Mouse (Mus musculus) embryonic facial prominence, embryonic 12.5 days (tissue): ENCODE data around the gene Polr2j. TPM values are rescaled to one million over a fixed set of nuclear protein-coding genes. Genes with fewer than 3 reads are reported as not detected.
"Not testable (repeated sequence)": the region's sequence is repeated elsewhere in the genome, so short reads cannot be mapped to it uniquely, and the experiment has no call there.

Source experiments
- ATAC-seq: fragments of 200-750 bp; cut with Nextera tagmentation; 2 replicates; pipeline ENCODE4 v1.8.0; 2017; ENCODE audit not compliant: insufficient number of reproducible peaks, insufficient read depth, low FRiP score, low TSS enrichment
- H3K27ac ChIP-seq: fragments of 300-500 bp; sonication (generic); 2 replicates; pipeline ENCODE4 v1.5.1; 2016; ENCODE audit warnings: mild to moderate bottlenecking
- H3K27me3 ChIP-seq: fragments of 300-500 bp; sonication (generic); 2 replicates; pipeline ENCODE4 v1.6.1; 2016; ENCODE audit warnings: mild to moderate bottlenecking, moderate library complexity
- H3K36me3 ChIP-seq: fragments of 300-500 bp; sonication (generic); 2 replicates; pipeline ENCODE4 v1.6.1; 2016; ENCODE audit warnings: mild to moderate bottlenecking
- H3K4me1 ChIP-seq: fragments of 300-500 bp; sonication (generic); 2 replicates; pipeline ENCODE4 v1.6.1; 2016
- H3K4me2 ChIP-seq: fragments of 300-500 bp; sonication (generic); replicated peaks from 2 replicates; pipeline ENCODE4 v1.6.1; 2016; ENCODE audit warnings: mild to moderate bottlenecking, moderate library complexity
- H3K4me3 ChIP-seq: fragments of 300-500 bp; sonication (generic); 2 replicates; pipeline ENCODE4 v1.5.1; 2016; ENCODE audit warnings: mild to moderate bottlenecking
- H3K9ac ChIP-seq: fragments of 300-500 bp; sonication (generic); 2 replicates; pipeline ENCODE4 v1.6.1; 2016; ENCODE audit warnings: mild to moderate bottlenecking, moderate library complexity
- H3K9me3 ChIP-seq: fragments of 300-500 bp; sonication (generic); 2 replicates; pipeline ENCODE4 v1.6.1; 2016; ENCODE audit warnings: mild to moderate bottlenecking, moderate library complexity
- WGBS: fragments of 180-500 bp; shearing (Covaris S2); methylation state at CpG from one replicate; pipeline ENCODE4 v1.1.7; 2016; 5-methylcytosine and 5-hydroxymethylcytosine counted together
- polyA plus RNA-seq: library from polyadenylated mRNA; unstranded; fragments of >200 nt; fragmentation: Nextera tagmentation; extraction: Ambion mirVana; gene quantifications from 2 replicates; pipeline ENCODE4 v1.2.1, GENCODE M21; 2016

The Polr2j gene
- polyA plus RNA-seq, 1 experiment from 2014 or later: 230 TPM

DNA sequence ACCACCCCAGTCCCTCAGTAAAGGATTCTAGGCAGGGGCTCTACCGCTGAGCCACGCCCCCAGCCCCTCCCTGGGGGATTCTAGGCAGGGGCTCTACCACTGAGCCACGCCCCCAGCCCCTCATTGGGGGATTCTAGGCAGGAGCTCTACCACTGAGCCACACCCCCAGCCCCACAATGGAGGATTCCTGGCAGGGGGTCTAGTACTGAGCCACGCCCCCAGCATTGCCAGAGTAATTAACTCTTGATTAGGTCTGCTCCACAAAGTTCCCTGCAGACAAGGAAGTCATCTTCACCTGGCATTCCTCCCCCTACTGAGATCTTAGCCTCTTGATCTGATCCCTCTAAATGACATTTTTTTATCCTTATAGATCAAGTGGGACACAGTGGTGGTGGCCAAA is 2.9 kb upstream of the Polr2j start:
- H3K27ac ChIP-seq, H3K27me3 ChIP-seq, H3K9me3 ChIP-seq, H3K4me3 ChIP-seq, H3K4me2 ChIP-seq, H3K9ac ChIP-seq, ATAC-seq, H3K36me3 ChIP-seq: not testable (repeated sequence)
- 38% methylated on average over 4 of the region's 4 CpGs for WGBS
- peaks cover 17% of the 10 kb centered on the region for H3K4me1 ChIP-seq

DNA sequence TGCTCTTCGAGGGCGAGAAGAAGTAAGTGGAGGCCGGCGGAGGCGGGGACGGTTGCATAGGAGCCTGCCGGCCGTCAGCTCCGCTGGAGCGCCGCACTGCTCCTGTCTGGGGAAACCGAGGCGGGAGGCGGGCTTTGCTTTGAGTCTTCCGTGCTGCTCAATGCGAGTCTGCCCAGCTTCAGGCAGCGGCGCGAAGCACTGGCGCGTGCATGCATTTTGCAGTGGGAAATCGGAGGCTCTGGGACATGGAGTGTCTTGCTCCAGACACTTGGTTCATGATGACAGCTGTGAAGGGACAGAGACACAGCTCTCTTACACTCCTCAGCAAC is 317 bp downstream of the Polr2j start:
- peaks cover 25% of the 10 kb centered on the region for H3K36me3 ChIP-seq
- H3K4me3 ChIP-seq: peak overlapping the region; percentile 93
- no peaks in the 10 kb centered on the region for H3K9me3 ChIP-seq
- peak overlapping the region; percentile 92 for H3K4me2 ChIP-seq
- H3K27ac ChIP-seq: peak overlapping the region; percentile 55; the same call in 1 of the 2 replicates
- no peaks in the 10 kb centered on the region for H3K27me3 ChIP-seq
- peak; percentile 37; the same call in 1 of the 2 replicates for ATAC-seq
- H3K4me1 ChIP-seq: peaks cover 17% of the 10 kb centered on the region
- 0% methylated on average over 22 of the region's 22 CpGs for whole genome bisulfite sequencing
- peak overlapping the region; percentile 81 for H3K9ac ChIP-seq

GRCm38 (mm10) chr5:136122165-136122564 is 5.7 kb downstream of the Polr2j start:
- no peak overlapping the region for H3K9ac ChIP-seq
- no peak overlapping the region for H3K4me3 ChIP-seq
- no peaks in the 10 kb centered on the region for H3K9me3 ChIP-seq
- peaks cover 69% of the 10 kb centered on the region for H3K36me3 ChIP-seq
- whole genome bisulfite sequencing: 85% methylated on average over 10 of the region's 10 CpGs
- H3K4me1 ChIP-seq: peaks cover 10% of the 10 kb centered on the region
- no peak overlapping the region for H3K4me2 ChIP-seq
- ATAC-seq: no peak
- H3K27ac ChIP-seq: no peak overlapping the region
- no peaks in the 10 kb centered on the region for H3K27me3 ChIP-seq

- peaks cover 44% of the 10 kb centered on the region for H3K36me3 ChIP-seq
- no peaks in the 10 kb centered on the region for H3K27me3 ChIP-seq
- H3K27ac ChIP-seq: peak within 1 kb of the TSS; percentile 48
- peak; percentile 89 for ATAC-seq
- peaks cover 14% of the 10 kb centered on the region for H3K4me1 ChIP-seq
- H3K9me3 ChIP-seq: no peaks in the 10 kb centered on the region
- peak within 1 kb of the TSS; percentile 75 for H3K9ac ChIP-seq
- peak within 1 kb of the TSS; percentile 78 for H3K4me3 ChIP-seq
- WGBS: under 1% methylated on average over 60 of the region's 60 CpGs
- H3K4me2 ChIP-seq: peak within 1 kb of the TSS; percentile 79
Measured at GRCm38 (mm10) chr5:136135571-136136291, 19.3 kb downstream of the Polr2j start, which contains the start of the genes Lrwd1 and Alkbh4. Gene Lrwd1 (minus strand): TSS chr5:136136074. Gene Alkbh4 (plus strand): TSS chr5:136136146.

- Histone ChIP-seq H3K27me3 (no peaks in the 10 kb centered on the region), H3K4me3 (peak overlapping the region; percentile 78), H3K9ac (peak overlapping the region; percentile 75), H3K9me3 (no peaks in the 10 kb centered on the region), H3K36me3 (peaks cover 44% of the 10 kb centered on the region), H3K4me1 (peaks cover 14% of the 10 kb centered on the region), H3K4me2 (peak overlapping the region; percentile 79), H3K27ac (peak overlapping the region; percentile 25; the same call in 1 of the 2 replicates)
- ATAC-seq: no peak
- WGBS: 7% methylated on average over 20 of the region's 20 CpGs
Measured at GRCm38 (mm10) chr5:136136292-136136990, 20.0 kb downstream of the Polr2j start.

DNA sequence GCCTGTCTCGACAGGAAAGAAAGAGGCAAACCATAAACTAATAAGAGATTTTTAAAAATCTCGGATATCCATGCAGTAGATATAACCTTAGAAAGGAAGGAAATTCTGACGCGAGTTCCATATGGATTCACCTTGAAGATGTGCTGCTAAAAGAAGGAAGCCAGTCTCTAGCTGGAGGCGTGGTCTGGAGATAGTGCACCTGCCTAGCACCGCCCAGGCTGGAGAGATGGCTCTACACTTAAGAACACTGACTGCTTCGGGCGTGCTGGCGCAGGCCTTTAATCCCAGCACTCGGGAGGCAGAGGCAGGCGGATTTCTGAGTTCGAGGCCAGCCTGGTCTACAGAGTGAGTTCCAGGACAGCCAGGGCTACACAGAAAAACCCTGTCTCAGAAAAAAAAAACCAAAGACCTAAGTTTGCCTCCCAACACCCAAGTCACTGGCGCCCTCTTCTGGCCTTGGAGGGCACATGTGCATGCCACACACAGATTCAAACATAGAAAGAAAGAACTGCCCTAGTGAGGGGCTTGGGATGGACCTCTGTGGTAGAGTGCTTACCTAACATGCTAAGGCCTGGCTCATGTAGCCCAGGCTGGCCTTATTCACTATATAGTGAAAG is 21.3 kb downstream of the Polr2j start:
- H3K27ac ChIP-seq: no peak overlapping the region
- H3K9me3 ChIP-seq: no peaks in the 10 kb centered on the region
- H3K9ac ChIP-seq: no peak overlapping the region
- H3K27me3 ChIP-seq: no peaks in the 10 kb centered on the region
- no peak for ATAC-seq
- H3K4me3 ChIP-seq: no peak overlapping the region
- peaks cover 42% of the 10 kb centered on the region for H3K36me3 ChIP-seq
- WGBS: 72% methylated on average over 13 of the region's 13 CpGs
- peaks cover 14% of the 10 kb centered on the region for H3K4me1 ChIP-seq
- H3K4me2 ChIP-seq: no peak overlapping the region

DNA sequence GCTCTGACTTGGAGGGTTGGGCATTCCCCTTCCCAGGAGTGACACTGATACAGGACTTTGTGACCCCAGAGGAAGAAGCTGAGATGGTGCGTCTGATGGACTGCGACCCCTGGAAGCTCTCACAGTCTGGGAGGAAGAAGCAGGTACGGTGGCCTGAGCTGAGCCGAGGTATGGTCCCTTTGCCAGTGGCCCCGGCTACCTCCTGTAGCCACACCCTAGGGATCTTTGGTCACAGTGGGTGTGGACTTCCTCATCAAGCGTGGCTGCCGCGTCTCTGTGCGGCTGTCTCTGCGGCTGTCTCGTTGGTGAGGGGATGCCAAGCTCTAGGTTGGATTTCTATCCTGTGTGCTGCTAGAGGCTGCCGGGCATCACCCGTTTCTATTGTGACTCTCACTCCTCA is 23.0 kb downstream of the Polr2j start:
- Histone ChIP-seq H3K9me3 (peaks cover 4% of the 10 kb centered on the region; the same call in 1 of the 2 replicates), H3K9ac (no peak overlapping the region), H3K36me3 (peaks cover 32% of the 10 kb centered on the region), H3K27me3 (no peaks in the 10 kb centered on the region), H3K4me2 (no peak overlapping the region), H3K4me1 (peaks cover 14% of the 10 kb centered on the region), H3K27ac (no peak overlapping the region), H3K4me3 (no peak overlapping the region)
- 94% methylated on average over 13 of the region's 13 CpGs for WGBS
- no peak for ATAC-seq

DNA sequence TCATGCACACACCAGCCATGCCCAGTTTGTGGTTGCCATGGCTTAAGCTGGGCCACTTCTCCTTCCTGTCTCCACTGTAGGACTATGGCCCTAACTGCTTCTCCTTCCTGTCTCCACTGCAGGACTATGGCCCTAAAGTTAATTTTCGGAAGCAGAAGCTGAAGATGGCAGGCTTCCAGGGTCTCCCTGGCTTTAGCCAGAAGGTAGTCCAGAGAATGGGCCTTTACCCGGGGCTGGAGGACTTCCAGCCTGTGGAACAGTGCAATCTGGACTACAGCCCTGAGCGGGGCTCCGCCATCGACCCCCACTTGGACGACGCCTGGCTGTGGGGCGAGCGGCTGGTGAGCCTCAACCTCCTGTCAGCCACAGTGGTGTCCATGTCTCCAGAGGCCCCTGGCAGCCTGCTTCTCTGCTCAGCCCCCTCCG is 23.6 kb downstream of the Polr2j start:
- WGBS: 88% methylated on average over 10 of the region's 10 CpGs
- Histone ChIP-seq H3K27me3 (no peaks in the 10 kb centered on the region), H3K9ac (no peak overlapping the region)

DNA sequence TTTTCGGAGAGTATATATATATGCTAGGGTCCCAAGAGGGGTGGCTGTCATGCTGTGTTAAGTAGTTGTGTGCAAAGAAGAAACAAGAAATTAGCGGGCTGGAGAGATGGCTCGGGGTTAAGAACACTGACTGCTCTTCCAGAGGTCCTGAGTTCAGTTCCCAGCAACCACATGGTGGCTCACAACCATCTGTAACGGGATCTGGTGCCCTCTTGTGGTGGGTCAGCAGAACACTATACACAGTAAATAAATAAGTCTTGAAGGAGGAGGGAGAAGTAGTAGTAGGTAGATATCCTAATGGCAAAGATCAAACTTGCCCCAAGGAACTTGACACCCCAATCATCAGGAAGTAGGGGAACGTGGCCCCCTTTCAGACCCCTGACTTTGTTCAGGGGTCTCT is 26.3 kb downstream of the Polr2j start:
- no peaks in the 10 kb centered on the region for H3K27me3 ChIP-seq
- H3K27ac ChIP-seq: no peak overlapping the region
- H3K36me3 ChIP-seq: peaks cover 32% of the 10 kb centered on the region
- no peaks in the 10 kb centered on the region for H3K4me1 ChIP-seq
- ATAC-seq: no peak
- H3K4me3 ChIP-seq: no peak overlapping the region
- H3K9me3 ChIP-seq: peaks cover 4% of the 10 kb centered on the region; the same call in 1 of the 2 replicates
- WGBS: 87% methylated on average over 5 of the region's 5 CpGs
- no peak overlapping the region for H3K4me2 ChIP-seq
- no peak overlapping the region for H3K9ac ChIP-seq

More for the DNA sequence above, 23.6 kb downstream of the Polr2j start:
- Histone ChIP-seq H3K4me3 (no peak overlapping the region), H3K9me3 (peaks cover 4% of the 10 kb centered on the region; the same call in 1 of the 2 replicates), H3K27ac (no peak overlapping the region), H3K4me2 (no peak overlapping the region), H3K4me1 (peaks cover 10% of the 10 kb centered on the region), H3K36me3 (peaks cover 32% of the 10 kb centered on the region)
- ATAC-seq: no peak

DNA sequence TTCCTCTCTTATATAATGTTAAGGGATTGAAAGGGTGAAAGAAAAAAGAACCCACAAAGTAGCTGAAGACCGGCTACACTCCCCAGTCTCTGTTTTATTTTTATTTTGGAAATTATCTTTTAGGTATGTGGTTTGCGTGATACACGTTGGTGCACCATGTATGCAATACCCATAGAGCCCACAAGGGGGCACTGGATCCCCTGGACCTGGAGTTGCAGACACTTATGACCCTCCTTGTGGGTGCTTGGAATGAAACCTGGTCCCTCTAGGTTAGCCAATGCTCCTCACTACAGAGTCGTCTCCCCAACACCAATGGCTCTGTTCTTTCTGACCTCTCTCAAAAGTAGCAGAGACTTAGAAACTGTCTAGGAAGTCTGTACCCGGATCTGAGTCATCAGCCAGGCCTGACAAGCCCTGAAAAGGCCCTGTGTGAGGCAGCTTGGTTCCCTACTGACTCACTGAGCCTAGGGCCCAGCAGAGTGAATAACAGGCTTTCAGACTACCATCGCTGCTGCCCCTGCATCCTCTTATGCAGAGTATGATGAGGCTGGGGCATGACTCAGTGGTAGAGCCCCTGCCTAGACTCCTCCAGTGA is 26.8 kb downstream of the Polr2j start:
- ATAC-seq: no peak
- H3K27me3 ChIP-seq: no peaks in the 10 kb centered on the region
- no peak overlapping the region for H3K4me2 ChIP-seq
- no peak overlapping the region for H3K4me3 ChIP-seq
- no peak overlapping the region for H3K27ac ChIP-seq
- peaks cover 4% of the 10 kb centered on the region; the same call in 1 of the 2 replicates for H3K9me3 ChIP-seq
- peaks cover 32% of the 10 kb centered on the region for H3K36me3 ChIP-seq
- no peaks in the 10 kb centered on the region for H3K4me1 ChIP-seq
- 92% methylated on average over 6 of the region's 6 CpGs for WGBS
- H3K9ac ChIP-seq: no peak overlapping the region

GRCm38 (mm10) chr5:136144606-136145430 is 28.4 kb downstream of the Polr2j start:
- WGBS: 72% methylated on average over 12 of the region's 12 CpGs
- Histone ChIP-seq H3K36me3 (peaks cover 25% of the 10 kb centered on the region), H3K4me1 (no peaks in the 10 kb centered on the region), H3K9ac (no peak overlapping the region), H3K27me3 (no peaks in the 10 kb centered on the region), H3K4me3 (no peak overlapping the region), H3K27ac (no peak overlapping the region), H3K9me3 (peaks cover 4% of the 10 kb centered on the region; the same call in 1 of the 2 replicates), H3K4me2 (no peak overlapping the region)
- no peak for ATAC-seq
